Mouse (Mus musculus) Muller cell, postnatal 12 days (primary cell): ENCODE measurements around the gene Nckap5l.
"Not testable (repeated sequence)": the region's sequence is repeated elsewhere in the genome, so short reads cannot be mapped to it uniquely, and the experiment has no call there.

Experiments used
- DNase-seq: peaks from one replicate; pipeline ENCODE4 v3.0.0-alpha.2; 2015; ENCODE audit errors: inconsistent ontology term

Gene Nckap5l

DNA sequence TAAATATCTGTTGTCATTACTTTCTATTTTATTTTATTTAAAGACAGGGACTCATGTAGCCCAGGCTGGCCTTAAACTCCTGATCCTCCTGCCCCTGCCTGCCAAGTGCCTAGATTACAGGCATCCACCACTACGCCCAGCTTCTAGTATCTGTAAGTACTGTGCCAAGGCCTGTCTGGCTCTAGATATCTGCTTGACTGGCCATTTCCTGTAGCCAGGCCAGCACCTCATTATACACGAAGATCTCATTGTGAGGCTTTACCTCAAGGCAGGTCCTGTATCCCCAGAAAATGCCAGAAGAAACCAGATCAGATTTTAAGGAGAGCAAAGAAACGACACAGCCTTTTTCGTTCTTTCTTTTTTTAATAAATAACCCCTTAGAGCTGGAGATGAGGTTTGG lies 12.2 kb upstream of the Nckap5l start:
- no peak for DNase-seq

DNA sequence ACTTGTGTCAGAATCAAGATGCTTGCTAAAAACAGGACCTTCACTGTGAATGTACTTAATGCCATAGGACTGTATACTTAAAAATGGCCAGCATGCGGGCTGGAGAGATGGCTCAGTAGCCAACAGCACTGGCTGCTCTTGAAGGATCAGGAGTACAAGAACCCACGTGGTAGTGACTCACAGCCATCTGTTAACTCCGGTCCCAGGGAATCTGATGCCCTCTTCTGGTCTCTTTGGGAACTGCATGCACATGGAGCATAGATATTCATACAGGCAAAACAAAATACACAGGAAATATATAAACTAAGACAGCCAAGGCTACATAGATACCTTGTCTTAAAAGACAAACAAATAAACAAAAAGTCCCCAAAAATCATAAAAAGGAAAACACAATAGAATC lies 11.5 kb upstream of the Nckap5l start:
- peak; percentile 47 for DNase-seq

DNA sequence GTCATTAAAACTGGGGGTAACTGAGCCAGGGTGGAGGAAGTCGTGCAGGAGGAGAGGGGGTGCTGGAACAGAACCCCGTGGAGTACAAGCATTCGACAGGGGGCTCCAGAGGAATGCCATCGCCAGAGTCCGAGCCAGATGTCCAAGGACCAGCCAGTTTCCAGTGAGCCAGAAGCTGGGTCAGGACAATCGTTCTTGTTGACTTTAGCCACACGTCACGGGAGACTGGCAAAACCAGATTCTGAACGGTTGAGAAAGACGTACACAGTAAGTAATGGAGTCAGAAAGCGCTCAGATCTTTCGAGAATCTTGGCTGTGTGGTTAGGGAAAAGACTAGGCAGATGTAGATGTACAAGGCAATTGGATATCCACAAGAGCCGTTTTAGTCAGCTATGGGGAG lies 5.6 kb upstream of the Nckap5l start:
- DNase-seq, result no peak

DNA sequence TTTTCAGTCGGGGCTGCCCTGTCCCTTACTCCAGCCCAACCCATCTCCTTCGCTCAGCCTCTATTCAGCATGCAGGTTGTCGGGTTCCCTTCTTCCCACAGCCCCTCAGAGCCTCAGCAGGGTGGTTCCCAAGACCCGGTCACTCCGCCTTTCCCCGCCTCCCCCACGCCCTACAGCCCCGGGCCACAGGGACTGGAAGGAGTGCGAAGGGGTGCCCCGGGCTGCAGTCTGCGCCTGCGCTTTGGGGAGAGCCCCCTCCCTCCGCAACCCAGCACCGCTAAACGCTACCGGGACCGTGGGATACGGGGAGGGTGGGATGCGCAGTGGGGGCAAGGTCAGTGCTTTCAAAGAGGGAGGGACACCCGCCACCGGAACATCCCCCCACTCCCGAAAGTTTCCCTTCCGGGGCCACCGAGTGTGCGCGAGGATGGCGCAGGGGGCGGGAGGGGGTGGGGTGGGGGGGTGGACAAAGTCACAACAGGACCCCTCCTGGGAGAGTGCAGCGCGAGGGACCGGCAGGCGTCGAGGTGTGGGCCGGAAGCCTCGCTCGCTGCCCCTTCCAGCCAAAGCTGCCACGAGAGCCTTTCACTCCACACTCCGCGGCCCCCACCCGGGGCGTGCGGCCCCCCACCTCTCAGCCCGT lies 464 bp downstream of the Nckap5l start:
- peak; percentile 86 for DNase-seq

DNA sequence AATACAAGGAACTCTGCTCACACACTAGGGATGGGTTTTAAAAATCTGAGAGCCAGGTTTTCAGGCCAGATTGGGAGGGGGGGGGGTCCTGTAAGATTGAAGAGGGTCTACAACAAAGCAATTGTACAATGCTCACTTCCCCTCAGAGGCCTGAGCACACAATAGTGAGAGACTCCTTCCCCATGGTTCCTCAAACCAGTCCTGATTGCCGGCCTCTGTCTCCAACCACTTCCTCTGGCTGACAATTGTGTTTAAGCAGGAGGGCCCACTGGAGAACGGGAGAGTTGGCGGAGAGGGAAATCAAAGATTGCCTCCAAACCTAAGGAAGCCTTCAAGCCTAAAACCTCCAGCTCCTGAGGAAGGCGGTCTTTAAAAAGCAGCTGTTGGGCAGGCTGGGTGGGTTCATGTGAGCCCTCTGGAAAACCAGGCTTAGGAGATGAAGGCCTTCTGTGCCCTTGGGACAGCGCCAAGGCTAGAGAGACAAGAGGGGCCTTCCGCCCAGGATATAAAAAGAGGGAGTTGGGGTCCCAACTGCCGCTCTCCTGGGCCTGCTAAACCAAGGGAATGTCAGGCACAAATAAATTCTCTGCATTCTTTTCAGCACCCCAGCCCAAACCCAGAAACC lies 1.1 kb downstream of the Nckap5l start:
- DNase-seq, result no peak

DNA sequence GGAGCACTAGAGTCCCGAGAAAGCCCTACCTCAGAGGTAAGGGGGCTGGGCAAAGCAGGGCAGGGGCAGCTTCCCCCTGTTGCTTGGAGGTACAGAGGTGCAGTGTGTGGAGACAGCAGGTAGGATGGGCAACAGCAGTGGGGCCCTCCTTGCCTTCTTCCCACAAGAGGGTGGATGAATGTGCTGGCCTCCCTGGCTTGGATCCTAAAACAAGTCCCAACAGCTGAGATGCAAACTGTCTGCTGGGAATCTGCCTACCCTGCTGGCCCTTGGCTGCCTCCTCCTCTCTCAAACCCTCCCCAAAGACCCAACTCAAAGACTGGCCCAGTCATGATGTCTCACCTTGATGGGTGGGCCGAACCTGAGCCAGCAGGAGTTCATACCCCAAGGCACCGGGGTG lies 2.1 kb downstream of the Nckap5l start:
- no peak for DNase-seq

DNA sequence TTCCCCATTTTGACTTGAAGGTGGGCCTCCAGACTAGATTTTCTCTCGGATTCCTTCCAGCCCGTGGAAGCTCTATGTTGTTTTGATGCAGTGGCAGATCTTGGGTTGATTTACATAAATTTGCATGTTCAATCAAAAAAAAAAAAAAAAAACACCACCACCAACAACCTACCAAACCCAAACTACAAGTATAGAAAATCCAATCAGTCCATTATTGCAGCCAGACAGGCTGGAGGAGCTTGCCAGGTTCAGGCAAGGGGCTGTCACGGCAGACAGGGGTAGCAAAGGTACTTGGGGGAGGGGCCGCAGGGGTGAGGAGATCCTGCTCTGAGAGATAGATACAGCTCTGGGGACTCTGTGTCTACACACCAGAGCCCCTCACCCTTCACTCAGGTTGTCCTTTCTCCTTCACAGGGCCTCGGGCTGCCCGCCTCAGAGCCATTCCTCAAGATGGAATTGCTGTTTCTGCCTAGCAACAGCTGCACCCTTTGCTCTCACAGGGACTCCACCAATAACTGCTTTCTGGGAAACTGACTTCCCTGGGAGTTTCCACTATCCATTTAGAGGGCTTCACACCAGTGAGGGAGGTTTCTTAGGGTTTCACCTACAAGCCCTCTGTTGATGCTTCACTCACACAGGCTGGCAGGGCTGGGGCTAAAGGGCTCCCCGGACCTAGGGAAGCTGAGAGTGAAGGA lies 2.8 kb downstream of the Nckap5l start:
- no peak for DNase-seq

DNA sequence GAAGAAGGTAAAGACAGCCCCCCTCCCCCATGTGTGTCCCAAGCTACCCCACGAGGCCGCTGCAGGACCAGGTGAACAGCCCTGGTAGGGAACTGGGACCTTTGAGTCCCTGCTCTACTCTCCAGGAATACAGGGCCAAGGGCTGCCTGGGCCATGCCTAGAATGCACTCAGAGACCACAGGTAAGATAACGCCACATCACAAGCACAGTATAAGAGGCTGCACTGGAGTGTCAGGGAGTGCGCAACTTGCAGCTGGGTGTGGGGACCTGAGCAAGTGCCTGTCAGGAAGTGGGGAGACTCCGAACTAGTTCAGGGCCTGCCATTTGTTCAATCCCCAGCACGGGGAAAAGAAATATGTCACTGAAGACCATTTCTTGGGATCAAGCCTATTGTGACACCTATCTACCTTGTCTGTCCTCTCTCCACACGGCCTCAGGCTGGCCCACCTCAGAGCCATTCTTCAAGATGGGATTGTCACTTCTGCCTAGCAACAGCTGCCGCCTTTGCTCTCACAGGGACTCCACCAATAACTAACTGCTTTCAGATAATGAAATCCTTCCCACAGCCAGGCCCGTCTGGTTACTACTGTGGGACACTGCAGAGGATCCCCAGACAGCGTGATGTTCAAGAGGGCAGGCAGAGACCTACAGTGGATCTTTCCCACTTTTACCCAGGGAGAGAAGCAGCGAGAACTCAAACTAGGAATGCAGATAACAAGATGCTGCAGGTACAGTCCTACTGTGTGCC lies 4.2 kb downstream of the Nckap5l start:
- no peak for DNase-seq

DNA sequence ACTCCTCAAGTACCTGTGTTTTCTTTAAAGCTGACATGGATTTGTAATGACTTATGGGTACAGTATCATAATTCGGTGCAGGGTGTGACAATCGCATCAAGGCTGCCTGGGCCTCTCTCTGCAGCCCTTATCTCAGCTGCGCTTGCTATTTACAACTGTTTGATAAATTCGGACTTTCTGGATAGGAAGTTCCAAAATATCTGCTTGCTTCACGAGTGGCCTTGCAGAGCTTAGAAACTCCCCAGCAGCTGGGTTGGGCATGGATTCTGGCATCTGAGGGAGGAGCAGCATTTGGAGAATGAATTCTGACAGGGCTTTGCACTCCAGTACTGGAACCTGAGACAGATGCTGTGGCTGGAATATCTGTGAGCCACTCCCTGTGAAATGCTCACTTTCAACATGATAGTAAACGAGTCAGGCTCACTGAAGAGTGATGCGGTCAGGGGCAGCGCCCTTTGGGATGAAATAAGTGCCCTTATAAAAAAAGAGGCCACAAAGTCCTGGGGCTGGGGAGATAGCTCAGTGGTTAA lies 7.7 kb downstream of the Nckap5l start:
- DNase-seq, result no peak

DNA sequence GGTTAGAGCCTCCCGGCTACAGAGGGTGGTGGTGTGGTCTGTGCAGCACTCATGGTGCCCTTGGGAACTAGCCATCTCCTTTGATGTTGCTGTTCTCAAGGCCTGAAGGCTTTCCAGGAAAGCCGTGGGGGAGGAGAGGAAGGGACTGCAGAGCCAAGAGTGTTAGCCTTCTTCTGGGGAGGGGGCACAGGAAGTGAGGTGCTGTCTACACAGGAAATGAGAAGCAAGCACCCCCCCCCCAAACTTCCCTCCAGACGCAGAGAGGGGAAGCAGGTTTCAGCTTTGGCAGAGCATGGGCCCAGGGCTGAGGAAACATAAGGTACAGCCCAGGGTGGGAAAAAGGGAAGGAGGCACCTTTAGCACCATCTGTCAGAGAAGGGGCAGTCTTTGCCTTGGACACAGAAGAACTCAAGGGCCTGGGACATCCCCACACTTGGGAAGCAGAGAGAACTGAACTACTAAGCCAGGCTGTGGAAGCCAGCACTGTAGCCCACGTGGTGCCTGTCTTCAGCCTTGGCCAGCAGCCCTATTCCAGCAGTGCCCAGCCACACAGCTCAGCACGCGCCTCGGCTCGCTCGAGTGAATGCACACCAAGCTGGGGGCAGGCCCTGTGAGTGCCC lies 8.3 kb downstream of the Nckap5l start:
- peak; percentile 29 for DNase-seq

DNA sequence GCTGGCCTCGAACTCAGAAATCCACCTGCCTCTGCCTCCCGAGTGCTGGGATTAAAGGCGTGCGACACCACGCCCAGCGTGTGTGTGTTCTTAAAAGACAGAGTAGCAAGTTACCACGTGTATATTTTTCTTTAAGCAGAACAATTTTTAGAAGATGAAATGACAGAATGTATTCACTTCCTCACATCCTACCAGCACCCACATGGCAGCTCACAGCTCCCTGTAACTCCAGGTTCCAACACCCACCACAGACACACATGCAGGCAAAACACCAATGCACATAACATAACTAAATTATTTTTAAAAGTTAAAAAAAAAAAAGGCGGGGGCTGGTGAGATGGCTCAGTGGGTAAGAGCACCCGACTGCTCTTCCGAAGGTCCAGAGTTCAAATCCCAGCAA lies 11.4 kb downstream of the Nckap5l start:
- not testable (repeated sequence) for DNase-seq

DNA sequence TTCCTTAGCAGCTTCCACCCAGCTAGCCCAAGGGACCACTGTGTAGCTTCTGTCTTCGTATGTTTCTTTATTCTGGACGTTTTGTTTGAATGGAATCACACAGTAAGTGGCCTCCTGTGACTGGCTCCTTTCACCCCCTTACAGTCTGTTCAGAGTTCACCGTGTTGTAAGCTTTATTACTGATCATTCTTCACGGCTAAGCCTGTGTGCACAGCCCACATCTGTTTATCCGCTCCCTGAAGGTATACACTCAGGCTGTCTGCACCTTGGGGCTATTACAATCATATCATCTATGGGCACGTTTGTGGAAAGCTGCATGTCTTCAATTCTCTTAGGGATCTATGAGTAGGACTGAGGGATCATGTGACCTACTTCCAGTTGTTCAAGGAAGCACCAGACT lies 12.0 kb downstream of the Nckap5l start:
- no peak for DNase-seq

DNA sequence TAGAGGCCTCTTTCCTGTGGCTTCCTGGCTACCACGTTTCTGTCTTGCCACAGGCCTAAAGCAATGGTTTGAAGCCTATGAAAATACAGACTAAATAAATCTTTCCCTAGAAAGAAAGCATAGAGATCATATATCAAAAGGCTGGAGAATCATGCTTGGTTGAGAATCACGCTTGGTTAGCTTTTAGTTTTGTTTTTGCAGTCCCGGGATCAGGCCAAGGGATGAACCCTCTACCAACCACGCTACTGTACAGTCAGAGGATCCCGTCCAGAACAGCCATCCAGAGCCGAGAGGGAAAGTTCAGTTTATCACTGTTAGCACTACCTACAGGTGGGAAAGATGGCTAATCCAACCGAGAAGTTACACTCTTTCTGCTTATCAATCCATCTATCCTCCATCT lies 15.2 kb downstream of the Nckap5l start:
- no peak for DNase-seq

DNA sequence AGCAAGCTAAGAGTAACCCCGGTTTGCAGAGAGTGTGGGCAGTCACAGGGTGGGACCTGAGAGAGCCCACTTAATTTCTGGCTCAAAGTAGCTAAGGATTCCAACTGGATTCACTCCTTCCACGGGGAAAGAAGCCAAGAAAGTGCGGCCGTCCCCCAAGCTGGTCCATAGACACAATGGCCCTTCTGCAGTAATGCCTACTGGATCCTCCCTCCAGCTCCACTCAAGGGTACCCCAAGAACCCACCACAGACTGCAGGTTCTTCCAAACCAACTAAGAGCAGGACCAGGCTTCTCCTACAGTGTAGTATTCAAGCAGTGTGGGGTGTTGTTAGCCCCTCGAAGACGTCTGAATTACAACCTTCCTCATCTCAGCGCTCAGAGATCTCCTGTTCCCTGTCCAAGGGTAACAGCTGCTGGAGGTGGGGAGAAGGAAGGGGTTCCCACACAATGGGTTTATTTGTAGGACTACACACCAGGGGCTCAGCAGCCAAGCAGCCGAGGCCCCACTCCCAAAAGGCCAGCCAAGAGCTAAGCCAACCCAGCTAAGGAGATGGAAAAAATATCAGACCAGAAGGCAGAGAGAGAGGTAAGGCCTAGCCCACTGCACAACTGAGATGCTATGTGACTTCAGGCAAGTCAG lies 16.6 kb downstream of the Nckap5l start:
- no peak for DNase-seq

DNA sequence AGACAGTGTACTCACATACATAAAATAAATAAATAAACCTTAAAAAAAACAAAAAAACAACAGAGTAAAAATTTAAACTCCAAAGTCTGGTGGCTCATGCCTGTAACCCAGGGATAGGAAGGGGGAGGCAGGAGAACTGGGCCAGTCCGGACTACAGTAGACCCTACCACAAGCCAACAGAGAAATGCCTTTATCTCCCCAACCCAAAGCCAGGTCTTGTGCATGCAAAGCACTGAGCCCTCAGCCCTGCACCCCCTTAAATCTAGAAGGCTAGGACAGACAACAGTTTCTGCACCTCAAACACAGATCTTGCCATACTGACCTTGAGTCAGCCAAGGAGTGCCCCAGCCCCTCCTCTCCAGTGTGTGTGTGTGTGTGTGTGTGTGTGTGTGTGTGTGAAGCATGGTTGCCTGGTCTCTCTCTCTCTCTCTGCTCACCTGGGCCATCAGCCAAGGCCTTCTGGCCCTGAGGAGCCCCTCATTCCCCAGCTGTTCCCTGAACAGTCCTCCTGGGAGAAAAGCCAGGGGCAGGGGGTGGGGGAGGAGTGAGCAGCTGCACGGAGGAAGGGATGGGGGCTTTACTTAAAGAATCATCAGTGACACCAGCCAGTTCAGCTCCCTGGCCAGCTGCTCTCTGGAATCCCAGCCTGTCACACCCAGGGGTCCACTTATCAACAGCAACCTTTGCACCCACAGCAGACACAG lies 17.3 kb downstream of the Nckap5l start:
- DNase-seq, result peak; percentile 17

DNA sequence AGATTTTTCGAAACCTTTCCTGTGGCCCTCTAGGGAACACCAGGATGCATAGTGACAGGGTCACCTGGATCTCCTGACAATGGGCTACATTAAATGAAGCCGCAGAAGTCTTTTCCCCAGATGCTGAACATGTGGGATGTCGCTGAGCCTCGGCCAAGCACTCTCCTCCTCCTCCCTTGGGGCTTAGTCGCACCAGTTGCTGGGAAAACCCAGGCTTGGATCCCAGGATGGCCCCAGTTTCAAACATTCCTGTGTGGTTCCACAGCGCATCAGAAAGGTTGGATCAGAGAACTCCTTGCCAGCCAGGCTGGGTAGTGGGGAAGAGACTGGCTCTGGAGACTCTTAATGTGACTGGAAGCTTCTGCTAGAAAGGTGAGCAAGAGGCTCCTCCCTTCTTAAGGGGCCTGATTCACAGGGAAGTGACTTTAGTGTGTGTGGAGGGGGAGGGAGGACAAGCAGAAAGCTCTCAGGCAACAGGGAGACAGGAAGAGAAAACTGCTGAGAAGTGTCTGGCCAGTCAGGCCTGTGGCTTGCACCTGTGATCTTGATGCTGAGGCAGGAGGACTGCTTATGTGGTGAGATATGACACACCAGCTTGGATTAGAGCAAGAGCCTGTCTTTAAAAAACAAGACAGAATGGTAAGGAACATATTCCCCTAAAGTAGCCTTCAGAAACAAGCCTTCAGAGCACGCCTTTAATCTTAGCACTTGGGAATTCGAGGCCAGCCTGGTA lies 18.4 kb downstream of the Nckap5l start:
- no peak for DNase-seq

DNA sequence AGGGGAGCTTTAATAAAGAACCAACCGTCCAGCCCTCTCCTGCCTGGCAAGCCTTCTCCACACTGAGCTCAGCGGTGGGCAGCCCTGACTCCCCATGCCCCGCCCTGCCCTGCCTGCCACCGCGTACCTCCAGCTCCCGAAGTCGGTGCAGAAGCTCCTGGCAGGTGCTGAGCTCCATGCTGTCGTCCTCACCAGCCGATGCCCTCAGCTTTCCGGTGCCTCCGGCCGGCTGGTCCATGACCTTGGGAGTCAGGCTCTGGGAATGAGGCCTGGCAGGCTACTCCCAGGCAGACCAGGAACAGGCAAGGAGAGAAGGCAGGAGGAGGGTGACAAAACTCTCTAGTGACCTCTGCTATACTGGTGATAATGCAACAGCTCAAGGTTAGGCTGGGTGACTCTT lies 23.6 kb downstream of the Nckap5l start:
- no peak for DNase-seq

DNA sequence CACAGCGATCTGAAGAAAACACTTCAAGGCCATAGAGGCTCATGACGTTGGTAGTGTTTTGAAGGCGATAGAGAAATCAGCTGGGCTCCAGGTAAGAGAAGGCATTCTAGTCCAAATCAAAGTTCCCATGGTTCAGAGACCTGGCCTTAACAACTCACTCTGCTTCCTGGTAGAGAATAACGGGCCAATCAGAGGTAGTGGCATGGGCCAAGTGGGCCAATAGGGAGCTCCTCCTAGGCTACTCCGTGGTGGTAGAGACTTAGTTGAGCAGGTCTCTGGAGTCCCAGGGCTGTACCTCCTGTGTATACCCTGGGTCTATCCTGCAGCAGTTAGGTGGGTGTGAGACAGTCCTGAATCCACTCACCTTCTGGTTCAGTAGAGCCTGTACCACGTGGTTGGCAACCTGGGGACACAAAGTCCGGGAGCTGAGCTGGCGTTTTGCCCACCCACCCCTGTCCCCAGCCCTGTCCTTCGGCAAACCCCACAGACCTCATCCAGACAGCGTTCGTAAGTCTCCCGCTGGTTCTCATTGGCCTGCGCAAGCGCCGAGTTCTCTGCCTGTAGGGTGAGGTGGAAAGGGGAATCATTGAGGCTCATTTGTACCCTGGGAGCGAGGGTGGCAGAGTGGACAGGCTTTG lies 24.3 kb downstream of the Nckap5l start:
- no peak for DNase-seq

DNA sequence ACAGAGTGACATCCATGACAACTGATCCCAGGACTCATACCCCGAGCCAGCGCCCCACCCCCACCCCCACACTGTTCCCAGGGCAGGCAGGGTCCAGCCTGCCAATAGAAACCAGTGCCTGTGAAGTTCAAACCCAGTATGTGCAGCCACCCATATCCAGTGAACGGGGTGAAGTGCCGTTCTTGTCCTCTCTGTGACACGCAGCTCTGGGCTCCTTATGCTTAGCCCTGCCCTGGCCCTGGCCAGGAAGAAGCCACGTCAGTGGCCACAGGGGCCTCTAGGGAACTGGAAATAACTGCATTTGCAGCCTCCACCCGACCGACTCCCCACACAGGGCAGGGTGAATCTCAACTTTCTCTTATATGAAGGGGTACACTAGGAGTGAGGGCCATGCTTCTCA lies 25.6 kb downstream of the Nckap5l start:
- no peak for DNase-seq

DNA sequence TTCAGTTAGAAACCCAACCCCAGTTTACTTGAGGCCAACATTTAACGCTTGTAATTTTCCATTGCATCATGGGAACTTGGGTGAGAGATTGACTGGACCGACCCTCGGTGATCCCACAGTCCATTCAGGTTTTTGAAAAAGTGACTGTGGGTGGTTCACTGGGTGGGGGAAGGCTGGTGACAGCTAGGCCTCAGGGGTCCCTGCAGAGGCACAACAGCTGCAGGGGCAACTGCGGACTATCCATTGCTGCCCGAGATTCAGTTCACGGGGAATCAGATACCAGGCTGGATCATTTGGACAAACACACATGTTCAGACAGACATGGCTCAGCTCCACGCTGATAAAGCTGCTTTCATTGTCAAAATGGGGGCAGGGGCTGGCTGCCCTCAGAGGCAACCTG lies 26.0 kb downstream of the Nckap5l start:
- no peak for DNase-seq
